Mouse (Mus musculus) C2C12 (cell line): ENCODE results near the gene Rsl24d1. TPM values are rescaled to one million over a fixed set of nuclear protein-coding genes. Genes with fewer than 3 reads are reported as not detected.
A peak's percentile ranks its signal among the peaks of the same experiment; 100 is the strongest.

Source experiments
- H3K27me3 ChIP-seq: one replicate; pipeline ENCODE4 v1.6.1; 2011; ENCODE audit not compliant: control insufficient read depth, insufficient read depth, insufficient read length
- H3K36me3 ChIP-seq: one replicate; pipeline ENCODE4 v1.6.1; 2011; ENCODE audit not compliant: control insufficient read depth, insufficient read depth
- H3K4me3 ChIP-seq: one replicate; pipeline ENCODE4 v1.5.1; 2011; ENCODE audit warnings: mild to moderate bottlenecking, control low read depth; ENCODE audit not compliant: poor library complexity, insufficient read depth, severe bottlenecking
- H3K79me2 ChIP-seq: one replicate; pipeline ENCODE4 v1.6.1; 2011; ENCODE audit not compliant: control insufficient read depth, insufficient read depth
- H3K79me3 ChIP-seq: one replicate; pipeline ENCODE4 v1.6.1; 2011; ENCODE audit warnings: low read depth, control low read depth
- H3ac ChIP-seq: one replicate; pipeline ENCODE3; 2011; ENCODE audit warnings: low read depth; ENCODE audit not compliant: control insufficient read depth, insufficient read length
- CEBPB ChIP-seq: IDR thresholded peaks from one replicate; pipeline ENCODE4 v1.6.1; 2011; ENCODE audit warnings: low read depth, mild to moderate bottlenecking, control low read depth, moderate library complexity
- CTCF ChIP-seq: IDR thresholded peaks from one replicate; pipeline ENCODE4 v1.5.1; 2011; ENCODE audit not compliant: control insufficient read depth, insufficient read depth, insufficient read length
- FOSL1 ChIP-seq: IDR thresholded peaks from one replicate; pipeline ENCODE4 v1.8.0; 2011; ENCODE audit warnings: mild to moderate bottlenecking, low read length; ENCODE audit not compliant: poor library complexity, insufficient read depth, severe bottlenecking
- MAX ChIP-seq: IDR thresholded peaks from one replicate; pipeline ENCODE4 v1.6.1; 2011; ENCODE audit warnings: mild to moderate bottlenecking, control low read depth
- MYOD1 ChIP-seq: IDR thresholded peaks from one replicate; pipeline ENCODE4 v1.6.1; 2011; ENCODE audit warnings: low read depth; ENCODE audit not compliant: control insufficient read depth, insufficient read length
- MYOG ChIP-seq: IDR thresholded peaks from one replicate; pipeline ENCODE4 v1.6.1; 2011; ENCODE audit not compliant: control insufficient read depth, insufficient read length; ENCODE audit errors: extremely low read depth
- USF1 ChIP-seq: IDR thresholded peaks from one replicate; pipeline ENCODE4 v1.6.1; 2011; ENCODE audit warnings: low read depth, mild to moderate bottlenecking, control low read depth, moderate library complexity
- polyA plus RNA-seq: library from polyadenylated mRNA; unstranded; fragments of >200 nt; fragmentation: generic; extraction: Trizol; gene quantifications from one replicate; pipeline ENCODE4 v1.2.1, GENCODE M21; 2012; ENCODE audit warnings: missing spikeins

Rsl24d1 gene
- polyA plus RNA-seq, 1 experiment, result 62.5 TPM

DNA sequence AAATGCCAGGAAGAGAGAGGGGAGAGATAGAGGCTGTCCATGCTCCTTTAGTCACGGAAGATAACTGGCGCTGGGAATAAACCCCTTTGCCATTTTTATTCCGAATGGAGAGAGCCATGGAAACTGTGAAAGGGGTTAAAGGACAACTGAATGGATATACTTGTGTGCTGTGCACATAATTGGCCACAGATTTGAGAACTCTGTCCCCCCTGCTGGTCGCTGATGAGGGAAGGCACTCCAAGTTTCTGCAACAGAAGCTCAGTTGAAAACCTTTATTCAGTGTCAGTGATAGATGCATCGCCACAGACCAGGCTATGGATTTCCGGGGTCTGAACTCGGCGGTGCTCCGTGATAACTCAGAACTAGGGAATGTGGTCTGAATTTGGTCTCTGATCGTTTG is 23.1 kb upstream of the Rsl24d1 start:
- H3K79me2 ChIP-seq, result no peaks in the 10 kb centered on the region
- TF ChIP-seq CEBPB, result no peak
- no peak for TF ChIP-seq FOSL1
- no peak for TF ChIP-seq MYOG
- TF ChIP-seq USF1, result no peak
- TF ChIP-seq MYOD1, result no peak
- TF ChIP-seq CTCF, result no peak
- no peak for TF ChIP-seq MAX

DNA sequence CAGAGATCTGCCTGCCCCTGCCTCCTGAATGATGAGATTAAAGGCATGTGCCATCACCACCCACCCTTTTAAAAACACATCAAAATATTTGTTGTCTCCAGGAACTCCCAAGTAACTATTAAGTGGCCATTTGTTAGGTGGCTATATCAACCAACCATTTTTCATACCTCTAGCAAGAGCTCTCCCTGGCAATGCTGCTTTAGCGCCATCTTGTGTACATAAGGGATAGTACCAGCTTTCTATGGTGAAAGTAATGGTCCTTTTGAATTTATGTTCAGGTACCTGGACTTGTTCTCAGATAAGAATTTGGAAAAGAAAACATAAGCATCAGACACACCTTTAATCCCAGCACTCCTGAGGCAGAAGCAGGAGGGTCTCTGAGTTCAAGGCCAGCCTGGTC is 21.5 kb upstream of the Rsl24d1 start:
- Histone ChIP-seq H3K27me3 (peaks cover 39% of the 10 kb centered on the region), H3K79me2 (no peaks in the 10 kb centered on the region), H3K4me3 (no peak overlapping the region), H3ac (no peak overlapping the region), H3K79me3 (no peaks in the 10 kb centered on the region), H3K36me3 (no peaks in the 10 kb centered on the region)
- TF ChIP-seq FOSL1, result no peak
- no peak for TF ChIP-seq MYOG
- TF ChIP-seq CTCF, result peak; percentile 24
- TF ChIP-seq CEBPB, result no peak
- no peak for TF ChIP-seq USF1

More for the DNA sequence above, 23.1 kb upstream of the Rsl24d1 start:
- no peak overlapping the region for H3K4me3 ChIP-seq
- H3K27me3 ChIP-seq, result peaks cover 35% of the 10 kb centered on the region
- H3ac ChIP-seq, result no peak overlapping the region
- no peaks in the 10 kb centered on the region for H3K36me3 ChIP-seq
- H3K79me3 ChIP-seq, result no peaks in the 10 kb centered on the region

DNA sequence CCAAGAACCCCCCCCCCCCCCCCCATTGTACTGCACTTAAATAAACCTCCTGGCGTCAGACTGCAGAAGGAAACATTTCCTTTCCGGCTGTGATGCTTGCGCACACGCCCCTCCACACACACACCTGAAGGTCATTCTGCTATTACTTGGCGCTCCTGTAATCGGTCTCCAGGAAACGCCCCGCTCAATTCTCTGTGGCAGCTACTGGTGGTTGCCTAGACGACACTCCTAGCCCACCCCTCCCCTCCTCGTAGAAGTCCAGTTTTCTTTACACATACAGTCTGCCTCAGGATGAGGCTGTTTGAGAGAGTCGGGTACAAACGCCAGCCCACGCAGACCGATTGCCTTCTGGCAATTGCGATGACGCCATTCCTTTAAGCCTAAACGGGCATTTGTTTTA is 18.6 kb upstream of the Rsl24d1 start:
- Histone ChIP-seq H3K27me3 (peaks cover 38% of the 10 kb centered on the region), H3K36me3 (no peaks in the 10 kb centered on the region), H3K4me3 (no peak overlapping the region), H3ac (no peak overlapping the region), H3K79me2 (no peaks in the 10 kb centered on the region), H3K79me3 (no peaks in the 10 kb centered on the region)
- TF ChIP-seq MAX, result no peak
- TF ChIP-seq MYOG, result no peak
- no peak for TF ChIP-seq USF1
- TF ChIP-seq CTCF, result no peak
- TF ChIP-seq FOSL1, result no peak
- no peak for TF ChIP-seq MYOD1
- no peak for TF ChIP-seq CEBPB

DNA sequence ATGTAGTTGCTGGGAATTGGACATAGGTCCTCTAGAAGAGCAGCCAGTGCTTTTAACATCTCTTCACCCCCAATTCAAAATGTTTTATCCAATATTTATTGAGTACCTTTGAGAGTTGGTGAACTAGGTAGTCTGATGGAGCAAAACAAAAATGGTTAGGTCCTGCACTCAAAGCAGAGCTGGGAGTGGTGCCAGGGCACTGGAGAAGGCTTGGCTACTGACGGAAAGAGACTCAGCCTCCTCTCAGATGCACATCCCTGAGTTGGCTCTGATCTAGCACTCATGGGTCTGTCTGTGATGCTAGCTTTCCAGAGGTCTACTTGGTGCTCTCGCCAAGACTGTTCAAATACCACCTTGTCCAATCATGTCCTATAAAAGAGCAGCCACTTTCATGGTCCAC is 15.3 kb upstream of the Rsl24d1 start:
- Histone ChIP-seq H3K27me3 (peaks cover 36% of the 10 kb centered on the region), H3K79me2 (no peaks in the 10 kb centered on the region), H3ac (no peak overlapping the region), H3K36me3 (no peaks in the 10 kb centered on the region), H3K4me3 (no peak overlapping the region), H3K79me3 (no peaks in the 10 kb centered on the region)
- TF ChIP-seq CTCF (no peak), MAX (no peak), CEBPB (no peak), FOSL1 (no peak), MYOD1 (no peak), USF1 (no peak), MYOG (no peak)

DNA sequence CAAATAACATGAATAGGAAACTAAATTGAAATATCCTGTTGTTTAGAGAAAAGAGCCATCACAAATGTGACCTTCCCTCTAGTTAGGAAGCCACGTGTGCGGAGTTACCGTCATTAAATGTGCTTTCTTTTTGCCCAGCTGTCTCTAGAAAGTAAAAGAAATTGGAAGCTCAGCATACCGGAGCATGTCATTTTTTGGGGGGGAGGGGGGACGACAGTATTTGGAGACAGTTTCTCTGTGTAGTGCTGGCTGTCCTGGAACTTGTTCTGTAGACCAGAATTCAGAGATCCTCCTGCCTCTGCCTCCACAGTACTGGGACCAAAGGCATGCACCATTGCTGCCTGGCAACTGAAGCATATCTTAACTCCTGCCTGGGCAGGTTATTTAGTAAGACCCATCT is 11.7 kb upstream of the Rsl24d1 start, which contains the start of gene Khdc3:
Gene Khdc3 (plus strand): TSS at position 301 of the 400 bp plus-strand sequence.
- Histone ChIP-seq H3K27me3 (peaks cover 34% of the 10 kb centered on the region), H3K36me3 (no peaks in the 10 kb centered on the region), H3K79me3 (no peaks in the 10 kb centered on the region), H3ac (no peak within 1 kb of the TSS), H3K79me2 (no peaks in the 10 kb centered on the region), H3K4me3 (no peak within 1 kb of the TSS)
- TF ChIP-seq USF1 (no peak), FOSL1 (no peak)

DNA sequence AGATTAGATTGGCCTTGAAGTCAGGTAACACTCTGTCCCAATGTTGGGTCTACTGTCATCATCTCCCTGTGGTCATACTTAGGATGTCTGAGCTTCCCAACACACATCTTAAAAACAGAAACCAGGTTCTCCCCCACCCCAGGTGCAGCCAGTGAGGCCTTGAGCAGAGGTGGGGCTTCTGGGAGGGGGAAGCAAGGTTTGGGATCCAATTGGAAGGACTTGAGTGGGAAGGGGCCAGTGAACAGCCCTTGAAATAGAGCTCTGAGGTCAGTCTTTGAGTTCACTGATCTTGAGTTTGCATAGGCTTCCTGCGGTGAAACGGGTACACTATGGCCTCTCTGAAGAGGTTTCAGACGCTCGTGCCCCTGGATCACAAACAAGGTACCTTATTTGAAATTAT is 11.0 kb upstream of the Rsl24d1 start, which contains the start of gene Gm20509:
Gene Gm20509 (plus strand): TSS at position 290 of the 400 bp plus-strand sequence.
- H3K4me3 ChIP-seq, result no peak within 1 kb of the TSS
- no peaks in the 10 kb centered on the region for H3K36me3 ChIP-seq
- H3K27me3 ChIP-seq, result peaks cover 34% of the 10 kb centered on the region
- no peaks in the 10 kb centered on the region for H3K79me3 ChIP-seq
- TF ChIP-seq CEBPB, result no peak
- no peak for TF ChIP-seq USF1
- H3ac ChIP-seq, result no peak within 1 kb of the TSS
- no peaks in the 10 kb centered on the region for H3K79me2 ChIP-seq
